Mouse (Mus musculus): ENCODE measurements around the gene Fanca. TPM values are rescaled to one million over a fixed set of nuclear protein-coding genes. Genes with fewer than 3 reads are reported as not detected.

Gene Fanca
- polyA plus RNA-seq, 1 experiment from 2014 or later: 29.5 TPM

DNA sequence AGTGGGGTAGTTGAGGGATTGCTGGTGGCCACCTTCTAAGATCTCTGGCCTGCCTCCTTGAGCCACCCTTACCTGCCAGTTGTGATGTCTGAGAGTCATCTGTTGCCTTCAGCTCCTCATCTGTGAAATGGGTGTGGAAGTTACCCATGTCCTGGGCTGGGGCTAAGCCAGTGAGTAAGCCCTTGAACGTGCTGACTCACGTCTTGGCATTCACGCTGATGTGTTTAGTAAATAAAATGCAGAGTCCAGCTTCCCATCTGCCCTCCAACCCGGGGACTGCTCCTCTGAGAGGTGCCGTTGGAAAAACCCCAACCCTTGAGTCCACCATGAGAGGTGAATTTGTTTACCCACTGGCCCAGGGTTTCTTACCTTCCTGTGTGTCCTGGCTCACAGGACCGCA, 27.5 kb upstream of the Fanca start:
- no peaks in the 10 kb centered on the region for H3K9me3 ChIP-seq (replicated peaks; ENCODE audit: control insufficient read depth, low read length)
- H3K4me2 ChIP-seq (ENCODE audit: low read depth, low read length): no peak overlapping the region
- H3K4me3 ChIP-seq (ENCODE audit: low read depth, low read length): no peak overlapping the region
- ATAC-seq (replicated peaks; ENCODE audit: insufficient number of reproducible peaks, low FRiP score, low TSS enrichment, low read depth) (no peak), DNase-seq (ENCODE audit: low spot score) (no peak)
- peaks cover 7% of the 10 kb centered on the region for H3K4me1 ChIP-seq (ENCODE audit: control insufficient read depth, insufficient read depth, low read length)
- 95% methylated on average over 6 of the region's 6 CpGs for WGBS
- H3K27ac ChIP-seq (replicated peaks; ENCODE audit: low read depth, low read length): no peak overlapping the region
- H3K9ac ChIP-seq (replicated peaks; ENCODE audit: low read length): no peak overlapping the region
- H3K36me3 ChIP-seq (replicated peaks; ENCODE audit: control insufficient read depth, insufficient read depth, low read depth, low read length): no peaks in the 10 kb centered on the region
- no peaks in the 10 kb centered on the region for H3K27me3 ChIP-seq (ENCODE audit: control insufficient read depth, insufficient read depth, low read length)

DNA sequence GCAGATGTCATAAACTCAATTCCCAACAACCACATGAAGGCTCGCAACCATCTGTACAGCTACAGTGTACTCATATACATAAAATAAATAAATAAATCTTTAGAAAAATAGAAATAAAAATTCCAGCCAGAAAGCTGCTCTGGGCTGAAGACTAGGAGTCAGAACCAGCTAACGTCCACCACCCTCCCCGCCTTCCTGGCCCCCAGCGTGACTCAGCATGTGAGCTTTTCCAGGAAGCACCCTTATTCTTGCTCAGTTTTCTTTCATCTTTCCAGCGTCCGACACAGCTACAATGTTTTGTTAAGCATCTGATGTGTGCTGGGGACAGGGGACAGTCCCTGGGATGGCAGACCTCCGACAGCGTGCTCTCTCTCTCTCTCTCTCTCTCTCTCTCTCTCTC, 26.8 kb upstream of the Fanca start:
- WGBS: 80% methylated on average over 8 of the region's 8 CpGs
- Histone ChIP-seq H3K27ac (replicated peaks; ENCODE audit: low read depth, low read length) (no peak overlapping the region), H3K9ac (replicated peaks; ENCODE audit: low read length) (no peak overlapping the region), H3K4me3 (ENCODE audit: low read depth, low read length) (no peak overlapping the region), H3K27me3 (ENCODE audit: control insufficient read depth, insufficient read depth, low read length) (no peaks in the 10 kb centered on the region), H3K36me3 (replicated peaks; ENCODE audit: control insufficient read depth, insufficient read depth, low read depth, low read length) (no peaks in the 10 kb centered on the region), H3K4me2 (ENCODE audit: low read depth, low read length) (no peak overlapping the region), H3K9me3 (replicated peaks; ENCODE audit: control insufficient read depth, low read length) (no peaks in the 10 kb centered on the region), H3K4me1 (ENCODE audit: control insufficient read depth, insufficient read depth, low read length) (peaks cover 7% of the 10 kb centered on the region)
- DNase-seq (ENCODE audit: low spot score): no peak
- ATAC-seq (replicated peaks; ENCODE audit: insufficient number of reproducible peaks, low FRiP score, low TSS enrichment, low read depth): no peak

DNA sequence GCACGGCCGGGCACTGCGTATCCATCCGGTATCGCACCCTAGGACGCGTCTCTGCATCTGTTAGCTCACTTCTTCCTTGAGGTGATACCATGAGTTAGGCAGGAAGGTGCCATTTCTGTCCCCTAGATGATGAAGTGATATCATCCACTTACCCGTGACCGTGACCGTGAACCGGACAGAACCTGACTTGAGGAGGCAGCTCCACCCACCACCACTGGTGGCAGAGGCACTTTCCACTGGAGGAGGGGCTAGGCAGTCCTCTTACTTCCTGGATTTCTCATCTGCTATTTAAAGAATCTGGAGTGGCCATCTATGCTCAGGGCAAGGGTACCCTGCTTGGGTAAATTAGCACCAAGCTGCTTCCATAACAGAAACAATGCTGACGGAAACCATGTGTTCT, 25.0 kb upstream of the Fanca start:
- no peak overlapping the region for H3K4me2 ChIP-seq (ENCODE audit: low read depth, low read length)
- H3K4me1 ChIP-seq (ENCODE audit: control insufficient read depth, insufficient read depth, low read length): peaks cover 4% of the 10 kb centered on the region; the same call in 1 of the 2 replicates
- ATAC-seq (replicated peaks; ENCODE audit: insufficient number of reproducible peaks, low FRiP score, low TSS enrichment, low read depth): no peak
- no peaks in the 10 kb centered on the region for H3K9me3 ChIP-seq (replicated peaks; ENCODE audit: control insufficient read depth, low read length)
- H3K27ac ChIP-seq (replicated peaks; ENCODE audit: low read depth, low read length): no peak overlapping the region
- H3K36me3 ChIP-seq (replicated peaks; ENCODE audit: control insufficient read depth, insufficient read depth, low read depth, low read length): no peaks in the 10 kb centered on the region
- no peak overlapping the region for H3K4me3 ChIP-seq (ENCODE audit: low read depth, low read length)
- no peaks in the 10 kb centered on the region for H3K27me3 ChIP-seq (ENCODE audit: control insufficient read depth, insufficient read depth, low read length)
- WGBS: 80% methylated on average over 12 of the region's 12 CpGs
- no peak for DNase-seq (ENCODE audit: low spot score)
- no peak overlapping the region for H3K9ac ChIP-seq (replicated peaks; ENCODE audit: low read length)

DNA sequence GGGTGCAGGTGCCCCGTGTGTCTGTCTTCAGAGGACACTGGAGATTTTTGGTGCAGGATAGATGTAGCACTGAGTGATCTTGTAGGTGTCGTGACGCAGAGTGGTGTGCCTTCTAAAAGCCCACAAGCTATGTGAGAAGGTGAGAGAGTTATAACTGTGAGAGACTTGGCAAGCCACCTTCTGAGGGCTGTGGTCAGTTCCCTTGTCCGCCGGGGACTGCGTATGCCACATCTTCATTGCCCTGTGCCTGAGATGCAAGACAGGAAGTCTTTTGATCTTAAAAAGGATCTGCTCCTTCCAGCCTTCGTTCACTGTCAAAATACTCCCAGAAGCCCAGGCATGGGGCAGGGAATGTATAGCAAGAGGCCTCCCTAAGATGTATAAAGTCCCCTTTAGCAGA, 24.5 kb upstream of the Fanca start:
- H3K27ac ChIP-seq (replicated peaks; ENCODE audit: low read depth, low read length): no peak overlapping the region
- no peak overlapping the region for H3K9ac ChIP-seq (replicated peaks; ENCODE audit: low read length)
- no peaks in the 10 kb centered on the region for H3K27me3 ChIP-seq (ENCODE audit: control insufficient read depth, insufficient read depth, low read length)
- ATAC-seq (replicated peaks; ENCODE audit: insufficient number of reproducible peaks, low FRiP score, low TSS enrichment, low read depth): no peak
- H3K9me3 ChIP-seq (replicated peaks; ENCODE audit: control insufficient read depth, low read length): no peaks in the 10 kb centered on the region
- no peak overlapping the region for H3K4me2 ChIP-seq (ENCODE audit: low read depth, low read length)
- no peak for DNase-seq (ENCODE audit: low spot score)
- no peaks in the 10 kb centered on the region for H3K36me3 ChIP-seq (replicated peaks; ENCODE audit: control insufficient read depth, insufficient read depth, low read depth, low read length)
- peaks cover 4% of the 10 kb centered on the region; the same call in 1 of the 2 replicates for H3K4me1 ChIP-seq (ENCODE audit: control insufficient read depth, insufficient read depth, low read length)
- 80% methylated on average over 7 of the region's 7 CpGs for WGBS
- H3K4me3 ChIP-seq (ENCODE audit: low read depth, low read length): no peak overlapping the region

DNA sequence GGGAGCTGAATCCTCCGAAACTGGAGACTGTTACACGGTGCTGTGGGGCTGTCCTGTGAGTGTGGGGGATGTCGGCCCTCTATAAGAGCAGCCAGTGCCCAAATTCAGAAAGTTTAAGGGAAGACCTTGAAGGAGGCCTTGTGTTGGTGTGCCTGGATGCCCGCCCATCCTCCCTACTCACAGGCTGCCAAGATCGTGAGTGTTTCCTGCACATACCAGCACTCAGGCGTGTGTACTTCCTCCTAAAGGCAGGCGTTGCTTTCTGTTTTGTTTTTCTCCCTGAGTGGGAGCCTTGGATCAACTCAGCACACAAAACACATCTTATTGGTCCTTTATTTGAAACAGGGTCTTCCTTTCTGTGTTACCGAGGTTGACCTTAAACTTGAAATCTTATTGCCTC, 23.9 kb upstream of the Fanca start:
- Histone ChIP-seq H3K4me1 (ENCODE audit: control insufficient read depth, insufficient read depth, low read length) (peaks cover 4% of the 10 kb centered on the region; the same call in 1 of the 2 replicates), H3K27ac (replicated peaks; ENCODE audit: low read depth, low read length) (no peak overlapping the region), H3K9me3 (replicated peaks; ENCODE audit: control insufficient read depth, low read length) (no peaks in the 10 kb centered on the region), H3K36me3 (replicated peaks; ENCODE audit: control insufficient read depth, insufficient read depth, low read depth, low read length) (no peaks in the 10 kb centered on the region), H3K9ac (replicated peaks; ENCODE audit: low read length) (no peak overlapping the region), H3K4me3 (ENCODE audit: low read depth, low read length) (no peak overlapping the region), H3K27me3 (ENCODE audit: control insufficient read depth, insufficient read depth, low read length) (no peaks in the 10 kb centered on the region), H3K4me2 (ENCODE audit: low read depth, low read length) (no peak overlapping the region)
- WGBS: 81% methylated on average over 8 of the region's 8 CpGs
- ATAC-seq (replicated peaks; ENCODE audit: insufficient number of reproducible peaks, low FRiP score, low TSS enrichment, low read depth): no peak
- no peak for DNase-seq (ENCODE audit: low spot score)

DNA sequence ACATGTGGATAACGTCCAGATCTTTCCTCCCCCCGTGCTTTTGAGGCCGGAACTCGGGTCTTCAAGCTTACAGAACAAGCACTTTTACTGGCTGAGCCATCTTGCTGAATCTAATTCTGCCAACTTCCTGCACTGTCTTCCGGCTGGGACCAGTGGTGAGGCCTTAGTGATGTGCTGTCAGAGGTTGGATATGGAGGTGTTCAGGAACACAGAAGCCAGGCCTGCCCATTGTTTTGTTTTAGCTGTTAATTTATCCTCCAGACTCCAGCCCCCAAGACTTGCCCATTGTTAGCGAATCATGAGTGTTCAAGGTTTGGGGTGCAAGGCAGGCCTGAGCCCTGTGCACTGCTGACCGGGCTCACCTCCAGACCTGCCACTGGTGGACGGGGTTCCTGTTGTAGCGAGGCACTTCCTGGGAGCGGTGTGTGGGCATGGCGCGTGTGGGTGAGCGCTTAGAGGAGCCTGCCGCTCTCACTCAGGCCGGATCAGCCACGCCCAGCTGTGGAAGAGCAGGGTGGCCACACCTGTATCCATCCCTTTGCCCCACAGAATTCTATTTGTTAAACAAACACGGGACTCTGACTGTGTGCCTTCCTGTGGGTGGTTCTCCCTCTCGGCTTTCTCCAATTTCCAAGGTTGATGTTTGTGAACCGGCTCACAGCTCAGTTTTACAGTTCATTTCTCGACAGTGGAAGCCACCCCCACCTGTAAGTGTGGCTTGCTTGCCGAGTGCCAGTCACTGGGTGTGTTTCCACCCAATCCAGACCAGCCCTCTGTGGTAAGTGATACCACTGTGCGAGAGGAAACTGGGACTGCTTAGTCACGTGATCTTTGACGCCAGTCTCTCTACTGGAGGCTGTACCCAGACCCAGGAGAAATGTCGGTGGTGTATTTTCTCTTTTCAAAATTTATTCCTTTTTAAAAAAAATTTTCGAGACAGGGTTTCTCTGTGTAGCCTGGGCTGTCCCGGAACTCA, 23.0 kb upstream of the Fanca start:
- Histone ChIP-seq H3K27ac (replicated peaks; ENCODE audit: low read depth, low read length) (no peak overlapping the region), H3K36me3 (replicated peaks; ENCODE audit: control insufficient read depth, insufficient read depth, low read depth, low read length) (no peaks in the 10 kb centered on the region), H3K4me1 (ENCODE audit: control insufficient read depth, insufficient read depth, low read length) (peaks cover 4% of the 10 kb centered on the region; the same call in 1 of the 2 replicates), H3K4me3 (ENCODE audit: low read depth, low read length) (no peak overlapping the region), H3K9me3 (replicated peaks; ENCODE audit: control insufficient read depth, low read length) (no peaks in the 10 kb centered on the region), H3K4me2 (ENCODE audit: low read depth, low read length) (no peak overlapping the region), H3K9ac (replicated peaks; ENCODE audit: low read length) (no peak overlapping the region), H3K27me3 (ENCODE audit: control insufficient read depth, insufficient read depth, low read length) (no peaks in the 10 kb centered on the region)
- 84% methylated on average over 27 of the region's 27 CpGs for WGBS
- no peak for ATAC-seq (replicated peaks; ENCODE audit: insufficient number of reproducible peaks, low FRiP score, low TSS enrichment, low read depth)
- no peak for DNase-seq (ENCODE audit: low spot score)

DNA sequence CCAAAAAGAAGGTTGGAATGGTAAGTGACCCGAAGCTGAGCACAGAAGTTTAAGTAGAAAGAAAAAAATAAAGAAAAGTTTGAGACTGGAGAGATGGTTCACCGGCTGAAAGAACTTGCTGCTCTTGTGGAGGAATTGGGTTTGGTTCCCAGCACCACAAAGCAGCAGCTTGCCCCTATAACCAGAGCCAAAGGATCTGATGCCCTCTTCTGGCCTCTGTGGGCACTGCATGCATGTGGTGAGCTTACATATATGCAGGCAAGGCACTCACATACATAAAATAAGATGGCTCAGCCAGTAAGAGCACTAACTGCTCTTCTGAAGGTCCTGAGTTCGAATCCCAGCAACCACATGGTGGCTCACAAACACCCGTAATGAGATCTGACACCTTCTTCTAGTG, 21.7 kb upstream of the Fanca start:
- H3K27me3 ChIP-seq (ENCODE audit: control insufficient read depth, insufficient read depth, low read length): no peaks in the 10 kb centered on the region
- no peak overlapping the region for H3K4me3 ChIP-seq (ENCODE audit: low read depth, low read length)
- no peak overlapping the region for H3K9ac ChIP-seq (replicated peaks; ENCODE audit: low read length)
- no peak overlapping the region for H3K4me2 ChIP-seq (ENCODE audit: low read depth, low read length)
- WGBS: 94% methylated on average over 4 of the region's 4 CpGs
- ATAC-seq (replicated peaks; ENCODE audit: insufficient number of reproducible peaks, low FRiP score, low TSS enrichment, low read depth): no peak
- H3K9me3 ChIP-seq (replicated peaks; ENCODE audit: control insufficient read depth, low read length): no peaks in the 10 kb centered on the region
- no peaks in the 10 kb centered on the region for H3K36me3 ChIP-seq (replicated peaks; ENCODE audit: control insufficient read depth, insufficient read depth, low read depth, low read length)
- peaks cover 4% of the 10 kb centered on the region; the same call in 1 of the 2 replicates for H3K4me1 ChIP-seq (ENCODE audit: control insufficient read depth, insufficient read depth, low read length)
- DNase-seq (ENCODE audit: low spot score): no peak
- no peak overlapping the region for H3K27ac ChIP-seq (replicated peaks; ENCODE audit: low read depth, low read length)

DNA sequence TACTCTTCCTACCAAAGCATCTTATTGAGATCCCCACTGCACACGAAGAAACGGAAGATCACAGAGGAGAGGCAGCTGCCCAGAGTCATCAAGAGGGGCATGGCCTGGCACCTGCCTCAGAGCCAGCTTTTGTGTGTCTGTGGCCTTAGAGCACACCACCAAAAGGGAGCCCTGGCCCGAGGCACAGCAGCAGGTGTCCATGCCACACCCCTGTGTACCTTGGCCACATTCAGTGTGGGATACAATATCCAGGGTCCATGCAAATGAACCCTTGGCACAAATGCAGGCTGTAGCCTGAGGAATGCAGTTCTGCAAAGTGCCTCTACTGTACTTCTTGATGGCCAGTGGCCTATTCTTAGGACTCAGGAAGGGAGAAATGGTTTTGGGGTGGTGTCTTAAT, 19.1 kb upstream of the Fanca start:
- Histone ChIP-seq H3K27ac (replicated peaks; ENCODE audit: low read depth, low read length) (no peak overlapping the region), H3K27me3 (ENCODE audit: control insufficient read depth, insufficient read depth, low read length) (0 out of 2 replicates have a peak, but pooled peaks cover 4% of the 10 kb centered on the region), H3K36me3 (replicated peaks; ENCODE audit: control insufficient read depth, insufficient read depth, low read depth, low read length) (no peaks in the 10 kb centered on the region), H3K9me3 (replicated peaks; ENCODE audit: control insufficient read depth, low read length) (no peaks in the 10 kb centered on the region), H3K4me1 (ENCODE audit: control insufficient read depth, insufficient read depth, low read length) (peaks cover 3% of the 10 kb centered on the region), H3K4me3 (ENCODE audit: low read depth, low read length) (no peak overlapping the region), H3K9ac (replicated peaks; ENCODE audit: low read length) (no peak overlapping the region), H3K4me2 (ENCODE audit: low read depth, low read length) (no peak overlapping the region)
- DNase-seq (ENCODE audit: low spot score) (no peak), ATAC-seq (replicated peaks; ENCODE audit: insufficient number of reproducible peaks, low FRiP score, low TSS enrichment, low read depth) (no peak)
- 88% methylated on average over 3 of the region's 3 CpGs for WGBS

Data from embryonic facial prominence, embryonic 11.5 days (tissue).